Mouse (Mus musculus): ENCODE measurements around the gene Hspb8. TPM values are rescaled to one million over a fixed set of nuclear protein-coding genes. Genes with fewer than 3 reads are reported as not detected.

Gene Hspb8
- polyA plus RNA-seq, 1 experiment, result 4.2 TPM

- no peaks in the 10 kb centered on the region for H3K4me1 ChIP-seq (ENCODE audit: control insufficient read depth, insufficient read depth, low read length)
- no peak overlapping the region for H3K27ac ChIP-seq (ENCODE audit: control insufficient read depth, insufficient read depth, low read depth, low read length, poor library complexity)
- TF ChIP-seq POLR2A (IDR thresholded peaks at IDR 0.05; ENCODE audit: borderline replicate concordance, control insufficient read depth, low read depth, low read length) (no peak), CTCF (IDR thresholded peaks at IDR 0.05; ENCODE audit: control insufficient read depth, insufficient read depth, low read length) (no peak)
- 67% methylated on average over 22 of the region's 22 CpGs for WGBS
- no peak overlapping the region for H3K4me3 ChIP-seq (replicated peaks; ENCODE audit: control insufficient read depth, low read depth, low read length)
These were observed 728 bp downstream of the Hspb8 start for GRCm38 (mm10) chr5:116421791-116422481.

- Histone ChIP-seq H3K4me3 (replicated peaks; ENCODE audit: control insufficient read depth, low read depth, low read length) (no peak overlapping the region), H3K27ac (ENCODE audit: control insufficient read depth, insufficient read depth, low read depth, low read length, poor library complexity) (no peak overlapping the region), H3K4me1 (ENCODE audit: control insufficient read depth, insufficient read depth, low read length) (no peaks in the 10 kb centered on the region)
- TF ChIP-seq CTCF (IDR thresholded peaks at IDR 0.05; ENCODE audit: control insufficient read depth, insufficient read depth, low read length) (no peak), POLR2A (IDR thresholded peaks at IDR 0.05; ENCODE audit: borderline replicate concordance, control insufficient read depth, low read depth, low read length) (no peak)
- 56% methylated on average over 6 of the region's 6 CpGs for WGBS
These were observed 1.9 kb downstream of the Hspb8 start for GRCm38 (mm10) chr5:116420759-116421225.

GRCm38 (mm10) chr5:116420213-116420612, 2.5 kb downstream of the Hspb8 start:
- TF ChIP-seq CTCF (IDR thresholded peaks at IDR 0.05; ENCODE audit: control insufficient read depth, insufficient read depth, low read length), result no peak
- TF ChIP-seq POLR2A (IDR thresholded peaks at IDR 0.05; ENCODE audit: borderline replicate concordance, control insufficient read depth, low read depth, low read length), result no peak
- H3K27ac ChIP-seq (ENCODE audit: control insufficient read depth, insufficient read depth, low read depth, low read length, poor library complexity), result no peak overlapping the region
- no peaks in the 10 kb centered on the region for H3K4me1 ChIP-seq (ENCODE audit: control insufficient read depth, insufficient read depth, low read length)
- no peak overlapping the region for H3K4me3 ChIP-seq (replicated peaks; ENCODE audit: control insufficient read depth, low read depth, low read length)
- WGBS, result 96% methylated on average over 1 of the region's 1 CpGs

GRCm38 (mm10) chr5:116419322-116420045, 3.2 kb downstream of the Hspb8 start:
- no peak overlapping the region for H3K27ac ChIP-seq (ENCODE audit: control insufficient read depth, insufficient read depth, low read depth, low read length, poor library complexity)
- no peaks in the 10 kb centered on the region for H3K4me1 ChIP-seq (ENCODE audit: control insufficient read depth, insufficient read depth, low read length)
- 82% methylated on average over 6 of the region's 6 CpGs for WGBS
- TF ChIP-seq CTCF (IDR thresholded peaks at IDR 0.05; ENCODE audit: control insufficient read depth, insufficient read depth, low read length), result no peak
- TF ChIP-seq POLR2A (IDR thresholded peaks at IDR 0.05; ENCODE audit: borderline replicate concordance, control insufficient read depth, low read depth, low read length), result no peak
- H3K4me3 ChIP-seq (replicated peaks; ENCODE audit: control insufficient read depth, low read depth, low read length), result no peak overlapping the region

GRCm38 (mm10) chr5:116416208-116416607, 6.5 kb downstream of the Hspb8 start:
- no peak for TF ChIP-seq POLR2A (IDR thresholded peaks at IDR 0.05; ENCODE audit: borderline replicate concordance, control insufficient read depth, low read depth, low read length)
- no peak for TF ChIP-seq CTCF (IDR thresholded peaks at IDR 0.05; ENCODE audit: control insufficient read depth, insufficient read depth, low read length)
- no peak overlapping the region for H3K27ac ChIP-seq (ENCODE audit: control insufficient read depth, insufficient read depth, low read depth, low read length, poor library complexity)
- H3K4me1 ChIP-seq (ENCODE audit: control insufficient read depth, insufficient read depth, low read length), result no peaks in the 10 kb centered on the region
- WGBS, result 56% methylated on average over 5 of the region's 5 CpGs
- H3K4me3 ChIP-seq (replicated peaks; ENCODE audit: control insufficient read depth, low read depth, low read length), result no peak overlapping the region

GRCm38 (mm10) chr5:116409689-116410590, 12.7 kb downstream of the Hspb8 start:
- H3K4me1 ChIP-seq (ENCODE audit: control insufficient read depth, insufficient read depth, low read length), result no peaks in the 10 kb centered on the region; the same call in 1 of the 2 replicates
- no peak overlapping the region for H3K4me3 ChIP-seq (replicated peaks; ENCODE audit: control insufficient read depth, low read depth, low read length)
- TF ChIP-seq POLR2A (IDR thresholded peaks at IDR 0.05; ENCODE audit: borderline replicate concordance, control insufficient read depth, low read depth, low read length) (no peak), CTCF (IDR thresholded peaks at IDR 0.05; ENCODE audit: control insufficient read depth, insufficient read depth, low read length) (no peak)
- H3K27ac ChIP-seq (ENCODE audit: control insufficient read depth, insufficient read depth, low read depth, low read length, poor library complexity), result no peak overlapping the region
- 29% methylated on average over 16 of the region's 16 CpGs for WGBS

- Histone ChIP-seq H3K4me3 (replicated peaks; ENCODE audit: control insufficient read depth, low read depth, low read length) (no peak overlapping the region), H3K4me1 (ENCODE audit: control insufficient read depth, insufficient read depth, low read length) (no peaks in the 10 kb centered on the region; the same call in 1 of the 2 replicates), H3K27ac (ENCODE audit: control insufficient read depth, insufficient read depth, low read depth, low read length, poor library complexity) (no peak overlapping the region)
- 49% methylated on average over 9 of the region's 9 CpGs for WGBS
- TF ChIP-seq CTCF (IDR thresholded peaks at IDR 0.05; ENCODE audit: control insufficient read depth, insufficient read depth, low read length) (no peak), POLR2A (IDR thresholded peaks at IDR 0.05; ENCODE audit: borderline replicate concordance, control insufficient read depth, low read depth, low read length) (no peak)
These were observed 13.7 kb downstream of the Hspb8 start for GRCm38 (mm10) chr5:116408965-116409364.

Data from bone marrow, adult 2 months (tissue).